Mouse (Mus musculus): Measurements from ENCODE around the gene Pfn3.

GRCm38 (mm10) chr13:55369531-55370114 is 45.4 kb downstream of the Pfn3 start, which contains the start of gene Rgs14:
- TF ChIP-seq CTCF (conservative IDR thresholded peaks at IDR 0.05; ENCODE audit: low read length): no peak
- no peak for TF ChIP-seq POU5F1 (IDR thresholded peaks at IDR 0.05; ENCODE audit: borderline replicate concordance, low read length)
